Mouse (Mus musculus) small intestine, adult 2 months (tissue): Measurements from ENCODE around the gene Prkrip1.
"Not testable (repeated sequence)": the region's sequence is repeated elsewhere in the genome, so short reads cannot be mapped to it uniquely, and the experiment has no call there.

ENCODE experiments used
- CTCF ChIP-seq: fragments of 200-500 bp; IDR thresholded peaks from 2 replicates; pipeline ENCODE4 v1.5.1; 2012; ENCODE audit warnings: low read depth, mild to moderate bottlenecking, control low read depth, inconsistent platforms, low read length, moderate library complexity, mixed read lengths; ENCODE audit not compliant: insufficient replicate concordance, insufficient read length; ENCODE audit errors: extremely low read depth
- POLR2A ChIP-seq: fragments of 200-500 bp; IDR thresholded peaks from 2 replicates; pipeline ENCODE4 v1.6.1; 2012; ENCODE audit warnings: low read depth, mild to moderate bottlenecking, control low read depth, inconsistent platforms, low read length, moderate library complexity

GRCm38 (mm10) chr5:136149134-136149576 is 49.6 kb downstream of the Prkrip1 start:
- not testable (repeated sequence) for TF ChIP-seq POLR2A, CTCF
